Mouse (Mus musculus) lung, postnatal 25 days (tissue): ENCODE measurements around the gene Slc18a2.

Source experiments
- DNase-seq: peaks from one replicate; pipeline ENCODE4 v3.0.0; 2022; ENCODE audit warnings: low spot score

Slc18a2 gene

DNA sequence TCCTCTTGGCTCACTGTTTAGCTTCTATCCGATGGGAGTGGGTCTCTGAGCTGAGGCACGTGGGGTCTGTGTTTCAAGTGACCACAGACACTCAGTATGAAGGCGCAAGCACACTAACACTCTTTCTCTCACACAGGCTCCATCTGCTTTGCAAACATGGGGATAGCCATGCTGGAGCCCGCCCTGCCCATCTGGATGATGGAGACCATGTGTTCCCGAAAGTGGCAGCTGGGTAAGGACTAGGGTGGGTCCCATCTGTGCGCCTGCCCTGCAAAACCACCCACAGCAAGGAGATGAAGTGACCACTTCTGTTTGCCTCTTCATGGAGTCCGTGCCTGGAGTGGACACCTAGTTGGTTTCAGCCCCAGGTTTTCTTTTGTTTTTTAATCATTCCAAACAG, 15.7 kb downstream of the Slc18a2 start:
- no peak for DNase-seq

GRCm38 (mm10) chr19:59280841-59281240, 20.1 kb downstream of the Slc18a2 start:
- DNase-seq, result no peak

DNA sequence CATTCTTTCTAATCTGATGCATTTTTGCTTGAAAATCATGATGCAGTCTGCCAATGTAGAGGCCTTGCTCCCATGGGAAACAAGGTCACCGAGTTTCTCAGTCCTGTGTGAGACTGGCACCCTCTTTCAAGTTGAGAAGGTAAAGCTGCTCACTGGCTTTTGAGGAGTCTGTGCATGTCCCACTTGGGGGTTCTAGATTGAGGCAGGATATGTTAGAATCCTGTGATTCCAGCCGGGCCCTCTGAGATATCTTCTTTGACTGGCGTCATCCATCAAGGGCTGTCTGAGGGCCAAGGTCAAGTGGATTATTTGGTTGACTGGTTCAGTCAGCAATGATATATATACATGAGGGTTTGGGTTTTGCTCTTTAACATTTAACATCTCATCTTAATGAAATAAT, 21.3 kb downstream of the Slc18a2 start:
- no peak for DNase-seq

GRCm38 (mm10) chr19:59289042-59289441, 28.3 kb downstream of the Slc18a2 start:
- no peak for DNase-seq

- no peak for DNase-seq
Observed at GRCm38 (mm10) chr19:59289811-59290210, 29.1 kb downstream of the Slc18a2 start.

- DNase-seq, result no peak
Observed at GRCm38 (mm10) chr19:59292183-59292839, 31.6 kb downstream of the Slc18a2 start.

DNA sequence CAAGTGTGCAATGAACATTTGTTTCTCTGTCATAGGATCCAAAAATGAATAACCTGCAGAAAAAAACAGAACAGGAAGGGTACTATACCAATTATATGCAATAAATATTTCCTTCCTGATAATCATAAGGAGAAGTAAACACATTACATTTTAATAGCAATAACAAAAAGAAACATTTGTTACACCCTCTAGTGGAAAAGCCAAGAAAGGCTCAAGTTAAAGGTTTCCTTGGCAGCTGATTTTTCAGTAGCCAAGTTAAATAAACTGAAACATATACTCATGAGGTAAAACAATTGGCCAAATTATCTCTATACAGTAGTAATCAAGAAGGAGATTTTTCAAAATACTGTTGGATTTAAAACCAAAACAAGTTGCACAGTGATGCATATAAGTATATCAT, 54.6 kb downstream of the Slc18a2 start:
- DNase-seq, result no peak

- DNase-seq, result no peak
Observed at GRCm38 (mm10) chr19:59316571-59316970, 55.9 kb downstream of the Slc18a2 start.

DNA sequence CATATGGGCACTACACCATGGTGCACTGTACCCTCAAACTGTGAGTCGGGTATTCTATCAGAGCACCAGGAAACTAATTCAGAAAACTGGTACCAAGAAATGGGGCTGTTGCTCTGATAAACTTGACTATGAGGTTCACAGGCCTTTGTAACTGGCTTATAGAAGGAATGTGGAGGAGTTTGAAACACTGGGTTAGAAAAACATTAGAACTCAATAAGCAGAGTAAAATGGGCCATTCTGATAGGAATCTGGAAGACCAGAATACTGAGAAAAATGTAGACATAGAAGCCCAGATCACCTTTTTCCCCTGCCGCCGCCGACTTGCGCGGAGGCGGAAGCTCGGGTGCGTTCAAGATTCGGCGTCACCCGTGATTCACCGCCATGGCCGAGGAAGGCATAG, 61.3 kb downstream of the Slc18a2 start, which contains the start of gene Rps12-ps3:
Gene Rps12-ps3 (plus strand): TSS at position 301 of the 400 bp plus-strand sequence.
- no peak for DNase-seq

GRCm38 (mm10) chr19:59330816-59331225, 70.1 kb downstream of the Slc18a2 start:
- DNase-seq, result no peak

- DNase-seq, result no peak
Observed at GRCm38 (mm10) chr19:59336655-59337054, 76.0 kb downstream of the Slc18a2 start.

DNA sequence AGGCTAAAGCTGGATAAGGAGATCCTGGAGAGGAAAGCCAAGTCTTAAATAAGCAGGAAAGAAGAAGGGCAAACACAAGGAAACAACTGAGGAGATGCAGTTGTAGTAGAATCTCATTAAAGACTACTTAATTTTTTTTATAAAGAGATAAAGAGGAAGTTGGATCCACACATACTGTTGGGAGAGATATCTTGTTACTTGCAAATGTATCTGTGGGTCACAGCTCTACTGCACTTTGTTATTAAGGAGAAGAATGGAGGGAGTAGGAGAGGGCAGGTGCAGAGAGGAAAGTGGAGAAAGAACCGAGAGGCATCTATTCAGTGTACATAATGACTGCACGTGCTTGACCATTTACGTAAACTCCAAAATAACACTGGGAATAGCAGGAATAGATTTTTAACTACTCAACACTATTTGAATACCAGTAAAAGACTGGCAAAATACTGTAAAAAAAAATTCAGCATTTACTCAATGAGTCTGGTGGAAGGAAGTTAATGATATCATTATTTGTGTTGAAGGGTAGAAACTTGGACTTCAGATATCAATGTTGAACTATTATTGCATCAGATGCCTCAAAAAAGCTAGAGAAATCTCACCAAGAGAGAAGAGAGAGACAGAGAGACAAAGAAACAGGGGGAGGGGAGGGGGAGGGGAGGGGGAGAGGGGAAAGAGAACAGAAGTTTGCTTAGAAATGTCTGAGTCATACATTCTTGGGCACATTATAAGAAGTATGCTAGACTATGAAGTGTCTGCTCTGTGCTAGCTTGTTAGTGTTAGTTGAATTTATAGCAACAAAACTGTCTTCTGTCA, 77.4 kb downstream of the Slc18a2 start:
- DNase-seq, result no peak

DNA sequence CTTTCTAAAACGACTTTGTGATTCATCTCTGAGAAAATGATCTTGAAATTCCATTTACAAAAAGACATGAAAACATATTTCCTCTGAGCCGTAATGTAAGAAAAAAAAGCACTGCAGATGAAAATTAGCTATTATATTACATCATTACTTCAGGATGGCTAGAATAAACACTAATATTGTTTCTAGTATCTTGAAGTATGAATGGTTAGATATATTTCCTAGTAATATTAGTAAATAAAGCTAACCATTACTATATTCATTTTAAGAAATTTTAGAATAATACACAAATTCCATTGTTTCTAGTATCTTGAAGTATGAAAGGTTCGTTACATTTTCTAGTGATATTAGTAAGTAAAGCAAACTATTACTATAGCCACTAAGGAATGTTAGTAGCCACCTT, 79.2 kb downstream of the Slc18a2 start:
- no peak for DNase-seq

DNA sequence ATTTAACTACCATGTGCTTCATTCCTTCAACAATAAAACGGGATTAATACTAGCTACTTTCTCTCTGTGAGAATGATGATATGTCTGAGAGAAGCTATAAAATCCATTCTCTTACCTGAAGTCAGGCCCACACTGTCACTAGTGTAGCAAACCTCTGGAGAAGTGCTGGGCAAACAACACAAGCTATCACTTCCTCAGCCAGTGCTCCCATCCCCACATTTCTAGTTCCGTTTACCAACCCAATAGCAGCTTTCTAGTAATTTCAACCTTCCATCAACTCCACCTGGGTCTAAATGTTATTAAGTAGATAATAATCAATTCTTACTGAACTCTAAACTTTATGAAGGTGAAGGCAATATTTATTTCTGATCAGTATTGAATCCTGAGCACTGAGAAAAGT, 82.3 kb downstream of the Slc18a2 start:
- DNase-seq, result no peak

DNA sequence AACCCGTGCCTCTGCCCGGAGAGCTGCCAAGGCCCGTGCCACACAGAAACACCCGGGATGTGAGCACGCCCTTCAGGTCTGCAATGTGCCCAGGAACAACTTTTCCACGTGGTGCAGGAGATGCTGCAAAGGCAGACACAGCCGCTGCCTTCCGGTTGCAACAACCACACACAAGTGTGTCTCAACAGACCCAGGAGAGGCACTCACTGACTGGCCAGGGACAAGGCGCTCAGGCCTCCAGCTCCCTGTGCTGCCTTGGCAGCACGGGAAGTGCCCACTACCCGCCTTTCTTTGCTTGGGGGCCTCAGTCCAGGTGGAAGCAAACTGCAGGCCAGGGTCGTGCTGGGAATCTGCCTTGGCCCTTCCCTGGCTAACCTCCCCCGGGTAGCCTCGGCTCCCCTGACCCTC, 83.6 kb downstream of the Slc18a2 start:
- DNase-seq, result peak; percentile 42

DNA sequence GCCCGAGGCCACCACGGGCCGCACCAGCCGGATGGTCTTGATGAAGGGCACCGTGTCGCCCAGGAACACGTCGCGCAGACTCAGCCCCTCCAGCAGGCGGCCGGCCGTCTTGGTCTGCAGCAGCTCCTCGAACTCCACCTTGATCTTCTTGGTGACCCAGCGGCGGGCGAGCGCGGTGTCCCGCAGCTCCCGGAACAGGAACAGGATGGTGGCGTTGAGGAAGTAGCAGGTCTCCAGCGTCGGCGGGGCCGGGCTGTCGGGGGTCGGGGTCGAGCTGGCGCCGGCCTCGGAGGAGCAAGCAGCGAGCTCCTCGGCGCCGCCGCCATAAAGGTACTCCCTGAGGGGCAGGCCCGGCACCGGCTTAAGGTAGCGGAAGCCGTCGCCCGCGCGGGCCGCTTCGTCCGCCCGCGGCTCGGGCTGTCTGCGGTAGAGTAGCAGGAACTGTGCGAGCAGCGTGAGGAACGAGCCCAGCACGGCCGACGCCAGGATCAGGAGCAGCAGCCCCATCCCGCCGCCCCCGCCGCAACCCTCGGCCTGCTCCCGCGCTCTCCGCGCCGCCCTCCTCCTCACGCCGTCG, 84.5 kb downstream of the Slc18a2 start:
- peak; percentile 39 for DNase-seq
